Mouse (Mus musculus) liver, adult 2 months (tissue): ENCODE data around the gene Arhgap27. TPM values are rescaled to one million over a fixed set of nuclear protein-coding genes. Genes with fewer than 3 reads are reported as not detected.
"Not testable (repeated sequence)": the region's sequence is repeated elsewhere in the genome, so short reads cannot be mapped to it uniquely, and the experiment has no call there.

ENCODE experiments used
- DNase-seq: peaks from one replicate; pipeline ENCODE4 v3.0.0-alpha.2; 2011; ENCODE audit warnings: low read depth, low spot score; ENCODE audit errors: extremely low read depth
- H3K27ac ChIP-seq: fragments of 200-500 bp; replicated peaks from 2 replicates; pipeline ENCODE4 v1.5.1; 2012; ENCODE audit warnings: low read depth, mild to moderate bottlenecking, control low read depth, inconsistent platforms, low read length; ENCODE audit not compliant: insufficient read depth
- H3K27me3 ChIP-seq: fragments of 200-500 bp; 2 replicates; pipeline ENCODE4 v1.6.1; 2012; ENCODE audit warnings: mild to moderate bottlenecking, moderate library complexity, low read length, inconsistent platforms; ENCODE audit not compliant: control insufficient read depth, insufficient read depth
- H3K36me3 ChIP-seq: fragments of 200-500 bp; 2 replicates; pipeline ENCODE4 v1.6.1; 2012; ENCODE audit warnings: low read length, inconsistent platforms; ENCODE audit not compliant: control insufficient read depth, insufficient read depth
- H3K4me1 ChIP-seq: fragments of 200-500 bp; 2 replicates; pipeline ENCODE4 v1.6.1; 2011; ENCODE audit warnings: low read length; ENCODE audit not compliant: control insufficient read depth, insufficient read depth
- H3K4me3 ChIP-seq: fragments of 200-500 bp; 2 replicates; pipeline ENCODE4 v1.5.1; 2011; ENCODE audit warnings: low read depth, mild to moderate bottlenecking, control low read depth, low read length, moderate library complexity; ENCODE audit not compliant: insufficient read depth
- H3K79me2 ChIP-seq: fragments of 200-500 bp; 2 replicates; pipeline ENCODE4 v1.6.1; 2012; ENCODE audit warnings: inconsistent platforms, mild to moderate bottlenecking, low read length, moderate library complexity; ENCODE audit not compliant: control insufficient read depth, insufficient read depth
- H3K9ac ChIP-seq: fragments of 200-500 bp; 2 replicates; pipeline ENCODE4 v1.6.1; 2012; ENCODE audit warnings: low read depth, mild to moderate bottlenecking, control low read depth, inconsistent platforms, low read length
- CTCF ChIP-seq: fragments of 200-500 bp; IDR thresholded peaks from 2 replicates; pipeline ENCODE4 v1.5.1; 2011; ENCODE audit warnings: low read depth, low read length, control low read depth
- POLR2A ChIP-seq: fragments of 200-500 bp; IDR thresholded peaks from 2 replicates; pipeline ENCODE4 v1.6.1; 2011; ENCODE audit warnings: low read length, control low read depth; ENCODE audit not compliant: insufficient read depth; ENCODE audit errors: extremely low read depth
- WGBS: fragments of 180-500 bp; shearing (Covaris S2); methylation state at CpG from one replicate; pipeline ENCODE4 v1.1.7; 2018; 5-methylcytosine and 5-hydroxymethylcytosine counted together
- polyA plus RNA-seq: library from polyadenylated mRNA; depleted of rRNA; stranded (reverse); fragments of >200 nt; gene quantifications from 2 replicates; pipeline ENCODE4 v1.2.3, GENCODE M21; 2012
- total RNA-seq: library from RNA; depleted of rRNA; stranded (reverse); fragments of >200 nt; gene quantifications from 2 replicates; pipeline ENCODE4 v1.2.3, GENCODE M21; 2014

Arhgap27 gene
- total and polyA plus RNA-seq, 2 experiments = 0.55 to 3.0 TPM

DNA sequence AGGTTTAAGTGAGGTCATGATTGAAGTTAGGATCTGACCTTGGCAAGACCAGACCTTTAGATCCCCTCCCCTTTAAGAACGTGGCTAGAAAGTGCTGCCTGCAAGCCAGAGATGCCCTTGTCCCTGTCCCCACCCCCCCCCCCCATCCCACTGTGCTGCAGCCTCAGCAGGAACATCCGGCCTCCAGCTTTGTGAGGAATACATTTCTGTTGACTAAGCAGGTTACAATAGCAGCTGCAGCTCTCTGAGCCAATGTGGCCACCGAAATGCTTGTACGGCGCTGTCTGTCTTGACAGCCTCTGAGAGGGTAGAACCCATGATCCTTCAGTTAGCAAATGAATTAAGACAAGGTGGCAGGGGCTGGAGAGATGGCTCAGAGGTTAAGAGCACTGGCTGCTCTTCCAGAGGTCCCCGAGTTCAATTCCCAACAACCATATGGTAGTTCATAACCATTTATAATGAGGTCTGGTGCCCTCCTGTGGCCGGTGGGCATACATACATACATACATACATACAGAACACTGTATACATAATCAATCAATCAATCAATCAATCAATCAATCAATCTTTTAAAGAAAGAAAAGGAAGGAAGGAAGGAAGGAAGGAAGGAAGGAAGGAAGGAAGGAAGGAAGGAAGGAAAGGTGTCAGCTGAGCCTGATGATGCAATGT is 32.7 kb downstream of the Arhgap27 start:
- Histone ChIP-seq H3K9ac (no peak overlapping the region), H3K36me3 (no peaks in the 10 kb centered on the region), H3K4me1 (no peaks in the 10 kb centered on the region), H3K27me3 (no peaks in the 10 kb centered on the region), H3K79me2 (no peaks in the 10 kb centered on the region), H3K27ac (no peak overlapping the region), H3K4me3 (no peak overlapping the region)
- WGBS = 69% methylated on average over 7 of the region's 7 CpGs
- no peak for TF ChIP-seq CTCF
- no peak for TF ChIP-seq POLR2A
- no peak for DNase-seq

DNA sequence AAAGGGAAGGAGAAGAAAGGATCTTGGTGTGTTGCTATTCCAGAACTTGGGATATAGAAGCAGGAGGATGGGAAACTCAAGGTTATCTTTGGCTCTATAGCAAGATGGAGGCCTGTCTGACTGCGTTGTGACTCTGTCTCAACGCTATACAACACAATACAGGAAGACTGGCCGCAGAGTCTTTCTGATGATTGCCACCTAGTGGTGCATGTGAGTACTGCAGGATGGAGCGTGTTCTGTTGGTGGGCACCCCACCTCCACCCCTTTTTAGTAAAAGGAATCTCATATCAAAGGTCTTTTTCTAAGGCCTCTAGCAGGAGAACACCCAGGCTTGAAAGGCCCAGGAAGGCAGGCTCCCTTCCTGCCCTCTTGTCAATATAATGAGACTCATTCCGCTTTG is 36.5 kb downstream of the Arhgap27 start:
- 18% methylated on average over 5 of the region's 5 CpGs for WGBS
- no peaks in the 10 kb centered on the region for H3K79me2 ChIP-seq
- peak; percentile 16 for DNase-seq
- H3K9ac ChIP-seq = no peak overlapping the region
- TF ChIP-seq POLR2A = no peak
- TF ChIP-seq CTCF = peak; percentile 82
- no peak overlapping the region for H3K4me3 ChIP-seq
- no peak overlapping the region for H3K27ac ChIP-seq
- H3K36me3 ChIP-seq = no peaks in the 10 kb centered on the region
- H3K27me3 ChIP-seq = no peaks in the 10 kb centered on the region
- H3K4me1 ChIP-seq = no peaks in the 10 kb centered on the region

- Histone ChIP-seq H3K9ac (no peak overlapping the region), H3K79me2 (no peaks in the 10 kb centered on the region), H3K36me3 (no peaks in the 10 kb centered on the region), H3K4me3 (no peak overlapping the region), H3K27ac (no peak overlapping the region), H3K4me1 (no peaks in the 10 kb centered on the region), H3K27me3 (no peaks in the 10 kb centered on the region)
- TF ChIP-seq CTCF = peak; percentile 89
- no peak for TF ChIP-seq POLR2A
- DNase-seq = peak; percentile 15
- WGBS = 13% methylated on average over 8 of the region's 8 CpGs
Observed at GRCm38 (mm10) chr11:103325172-103325571, 38.3 kb downstream of the Arhgap27 start.

- TF ChIP-seq POLR2A (no peak), CTCF (no peak)
- Histone ChIP-seq H3K27me3 (no peaks in the 10 kb centered on the region), H3K9ac (no peak overlapping the region), H3K79me2 (no peaks in the 10 kb centered on the region), H3K27ac (no peak overlapping the region), H3K4me3 (no peak overlapping the region), H3K36me3 (no peaks in the 10 kb centered on the region), H3K4me1 (no peaks in the 10 kb centered on the region)
- 77% methylated on average over 13 of the region's 13 CpGs for WGBS
- no peak for DNase-seq
Observed at GRCm38 (mm10) chr11:103324723-103325122, 38.8 kb downstream of the Arhgap27 start.

GRCm38 (mm10) chr11:103322832-103323231 is 40.7 kb downstream of the Arhgap27 start:
- not testable (repeated sequence) for H3K27me3 ChIP-seq, H3K27ac ChIP-seq, H3K9ac ChIP-seq, H3K36me3 ChIP-seq, H3K79me2 ChIP-seq, DNase-seq, H3K4me3 ChIP-seq, H3K4me1 ChIP-seq
- WGBS = 45% methylated on average over 4 of the region's 4 CpGs

DNA sequence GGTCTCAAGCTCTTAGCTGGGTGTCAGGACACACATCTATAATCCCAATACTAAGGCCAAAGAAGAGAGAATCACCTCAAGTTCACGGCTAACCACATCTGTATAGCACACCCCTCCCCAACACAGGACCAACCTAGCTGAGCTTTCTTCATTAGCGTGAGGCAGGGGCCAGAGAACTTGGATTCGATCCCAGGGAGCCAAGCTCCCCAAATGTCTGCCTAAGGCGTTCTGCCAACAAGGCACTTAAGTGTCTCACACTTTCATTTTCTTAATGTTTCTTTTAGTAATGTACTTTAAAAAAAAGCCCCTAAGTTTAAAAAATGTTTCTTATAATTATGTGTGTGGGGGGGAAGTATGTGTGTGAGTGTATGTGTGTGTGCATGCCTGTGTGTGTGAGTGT is 42.8 kb downstream of the Arhgap27 start:
- TF ChIP-seq POLR2A (no peak), CTCF (no peak)
- Histone ChIP-seq H3K79me2 (no peaks in the 10 kb centered on the region), H3K36me3 (no peaks in the 10 kb centered on the region)

More for the DNA sequence above, 42.8 kb downstream of the Arhgap27 start:
- whole genome bisulfite sequencing = 79% methylated on average over 4 of the region's 4 CpGs
- H3K27me3 ChIP-seq = no peaks in the 10 kb centered on the region
- no peaks in the 10 kb centered on the region for H3K4me1 ChIP-seq
- H3K9ac ChIP-seq = no peak overlapping the region
- no peak overlapping the region for H3K4me3 ChIP-seq
- no peak overlapping the region for H3K27ac ChIP-seq
- DNase-seq = no peak
